Mouse (Mus musculus): ENCODE measurements at regions not wholly inside any gene's neighbourhood (a gene's known extent, or its start where the extent isn't known, plus 50 kb on each side); places are given as distances from the start of the nearest gene placed in this dataset.

GRCm38 (mm10) chr6:52368734-52369412, 55.6 kb downstream of the Evx1 start:
- DNase-seq: peak; percentile 37

GRCm38 (mm10) chr6:52370806-52371360, 57.6 kb downstream of the Evx1 start:
- peak; percentile 17 for DNase-seq

- no peak for DNase-seq
These were observed 65.8 kb downstream of the Evx1 start for GRCm38 (mm10) chr6:52379146-52379545.

- DNase-seq: no peak
These were observed 66.3 kb downstream of the Evx1 start for GRCm38 (mm10) chr6:52379588-52379987.

- no peak for DNase-seq
These were observed 71.7 kb downstream of the Evx1 start for GRCm38 (mm10) chr6:52385044-52385443.

- DNase-seq: no peak
These were observed 88.1 kb downstream of the Evx1 start for GRCm38 (mm10) chr6:52401404-52401803.

- no peak for DNase-seq
These were observed 96.7 kb downstream of the Evx1 start for GRCm38 (mm10) chr6:52409991-52410390.

- no peak for DNase-seq
These were observed 97.4 kb downstream of the Evx1 start for GRCm38 (mm10) chr6:52410711-52411110.

GRCm38 (mm10) chr6:52411302-52411701, 98.0 kb downstream of the Evx1 start:
- DNase-seq: no peak

GRCm38 (mm10) chr6:52413639-52414038, 100.3 kb downstream of the Evx1 start:
- no peak for DNase-seq

GRCm38 (mm10) chr6:52415341-52415946, 102.1 kb downstream of the Evx1 start:
- no peak for DNase-seq

- no peak for DNase-seq
These were observed 103.2 kb downstream of the Evx1 start for GRCm38 (mm10) chr6:52416491-52416890.

- peak; percentile 47 for DNase-seq
These were observed 104.3 kb downstream of the Evx1 start for GRCm38 (mm10) chr6:52417439-52418124.

GRCm38 (mm10) chr6:52418451-52419170, 105.3 kb downstream of the Evx1 start:
- peak; percentile 68 for DNase-seq

- no peak for DNase-seq
These were observed 107.1 kb downstream of the Evx1 start for GRCm38 (mm10) chr6:52420276-52420970.

GRCm38 (mm10) chr6:52421771-52422170, 108.5 kb downstream of the Evx1 start:
- DNase-seq: no peak

- no peak for DNase-seq
These were observed 109.4 kb downstream of the Evx1 start for GRCm38 (mm10) chr6:52422686-52423085.

- no peak for DNase-seq
These were observed 110.3 kb downstream of the Evx1 start for GRCm38 (mm10) chr6:52423581-52424107.

GRCm38 (mm10) chr6:52424440-52424839, 111.1 kb downstream of the Evx1 start:
- no peak for DNase-seq

- no peak for DNase-seq
These were observed 111.8 kb downstream of the Evx1 start for GRCm38 (mm10) chr6:52425082-52425481.

- DNase-seq: no peak
These were observed 115.3 kb downstream of the Evx1 start for GRCm38 (mm10) chr6:52428489-52429203.

- DNase-seq: no peak
These were observed 115.9 kb downstream of the Evx1 start for GRCm38 (mm10) chr6:52429204-52429552.
